Mouse (Mus musculus) midbrain, embryonic 15.5 days (tissue): ENCODE measurements around the gene Prkag1. TPM values are rescaled to one million over a fixed set of nuclear protein-coding genes. Genes with fewer than 3 reads are reported as not detected.
A peak's percentile ranks its signal among the peaks of the same experiment; 100 is the strongest.

Experiments used
- ATAC-seq: fragments of 200-750 bp; cut with Nextera tagmentation; replicated peaks from 2 replicates; pipeline ENCODE4 v1.8.0; 2017; ENCODE audit warnings: moderate TSS enrichment
- H3K27ac ChIP-seq: fragments of 300-500 bp; sonication (generic); 2 replicates; pipeline ENCODE4 v1.5.1; 2015; ENCODE audit warnings: mild to moderate bottlenecking, inconsistent platforms
- H3K27me3 ChIP-seq: fragments of 300-500 bp; sonication (generic); replicated peaks from 2 replicates; pipeline ENCODE4 v1.6.1; 2015; ENCODE audit warnings: inconsistent platforms
- H3K36me3 ChIP-seq: fragments of 300-500 bp; sonication (generic); replicated peaks from 2 replicates; pipeline ENCODE4 v1.6.1; 2015; ENCODE audit warnings: inconsistent platforms
- H3K4me1 ChIP-seq: fragments of 300-500 bp; sonication (generic); 2 replicates; pipeline ENCODE4 v1.6.1; 2015; ENCODE audit warnings: inconsistent platforms
- H3K4me2 ChIP-seq: fragments of 300-500 bp; sonication (generic); 2 replicates; pipeline ENCODE4 v1.6.1; 2015; ENCODE audit warnings: inconsistent platforms, mild to moderate bottlenecking, moderate library complexity
- H3K4me3 ChIP-seq: fragments of 300-500 bp; sonication (generic); 2 replicates; pipeline ENCODE4 v1.5.1; 2015; ENCODE audit warnings: mild to moderate bottlenecking, inconsistent platforms
- H3K9ac ChIP-seq: fragments of 300-500 bp; sonication (generic); 2 replicates; pipeline ENCODE4 v1.6.1; 2015; ENCODE audit warnings: mild to moderate bottlenecking, inconsistent platforms
- H3K9me3 ChIP-seq: fragments of 300-500 bp; sonication (generic); 2 replicates; pipeline ENCODE4 v1.6.1; 2016; ENCODE audit warnings: inconsistent platforms
- WGBS: fragments of 180-500 bp; shearing (Covaris S2); methylation state at CpG from one replicate; pipeline ENCODE4 v1.1.7; 2015; ENCODE audit warnings: mixed read lengths; 5-methylcytosine and 5-hydroxymethylcytosine counted together
- polyA plus RNA-seq: library from polyadenylated mRNA; unstranded; fragments of >200 nt; fragmentation: Nextera tagmentation; extraction: Ambion mirVana; gene quantifications from 2 replicates; pipeline ENCODE4 v1.2.1, GENCODE M21; 2015

The Prkag1 gene
- 72.7 and 84.7 TPM in 2 replicates for polyA plus RNA-seq

GRCm38 (mm10) chr15:98830736-98831683, at the start of gene Prkag1:
Gene Prkag1, minus strand, starts transcription at chr15:98831521.
- H3K9me3 ChIP-seq = no peaks in the 10 kb centered on the region
- H3K9ac ChIP-seq = peak within 1 kb of the TSS; percentile 67
- peak within 1 kb of the TSS; percentile 64 for H3K4me2 ChIP-seq
- under 1% methylated on average over 64 of the region's 66 CpGs for WGBS
- peaks cover 28% of the 10 kb centered on the region for H3K36me3 ChIP-seq
- H3K4me1 ChIP-seq = peaks cover 19% of the 10 kb centered on the region
- peak within 1 kb of the TSS; percentile 55 for H3K4me3 ChIP-seq
- ATAC-seq = peak; percentile 97
- H3K27ac ChIP-seq = peak within 1 kb of the TSS; percentile 82
- H3K27me3 ChIP-seq = no peaks in the 10 kb centered on the region

GRCm38 (mm10) chr15:98877331-98877730, 46.0 kb upstream of the Prkag1 start:
- H3K4me3 ChIP-seq = no peak overlapping the region
- no peak overlapping the region for H3K4me2 ChIP-seq
- no peak overlapping the region for H3K27ac ChIP-seq
- ATAC-seq = no peak
- WGBS = 18% methylated on average over 3 of the region's 3 CpGs
- no peaks in the 10 kb centered on the region for H3K9me3 ChIP-seq
- no peaks in the 10 kb centered on the region for H3K36me3 ChIP-seq
- H3K9ac ChIP-seq = no peak overlapping the region
- no peaks in the 10 kb centered on the region for H3K27me3 ChIP-seq
- peaks cover 34% of the 10 kb centered on the region for H3K4me1 ChIP-seq

GRCm38 (mm10) chr15:98871916-98872888, 40.9 kb upstream of the Prkag1 start:
- 1% methylated on average over 50 of the region's 51 CpGs for WGBS
- peaks cover 47% of the 10 kb centered on the region for H3K4me1 ChIP-seq

GRCm38 (mm10) chr15:98871070-98871915, 40.0 kb upstream of the Prkag1 start, which contains the start of gene Kmt2d:
Gene Kmt2d, minus strand, starts transcription at chr15:98871204.
- H3K27ac ChIP-seq = peak within 1 kb of the TSS; percentile 98
- peak within 1 kb of the TSS; percentile 93 for H3K9ac ChIP-seq
- no peaks in the 10 kb centered on the region for H3K36me3 ChIP-seq
- H3K4me3 ChIP-seq = peak within 1 kb of the TSS; percentile 96
- H3K4me1 ChIP-seq = peaks cover 53% of the 10 kb centered on the region
- under 1% methylated on average over 72 of the region's 94 CpGs for WGBS
- H3K9me3 ChIP-seq = no peaks in the 10 kb centered on the region
- H3K27me3 ChIP-seq = no peaks in the 10 kb centered on the region
- peak within 1 kb of the TSS; percentile 99 for H3K4me2 ChIP-seq
- peak; percentile 58 for ATAC-seq

More at GRCm38 (mm10) chr15:98871916-98872888, 40.9 kb upstream of the Prkag1 start:
- ATAC-seq = peak; percentile 87
- no peaks in the 10 kb centered on the region for H3K9me3 ChIP-seq
- no peaks in the 10 kb centered on the region for H3K27me3 ChIP-seq
- H3K36me3 ChIP-seq = no peaks in the 10 kb centered on the region
- H3K27ac ChIP-seq = peak overlapping the region; percentile 98
- H3K4me2 ChIP-seq = peak overlapping the region; percentile 99
- H3K9ac ChIP-seq = peak overlapping the region; percentile 93
- peak overlapping the region; percentile 96 for H3K4me3 ChIP-seq

- Histone ChIP-seq H3K9me3 (no peaks in the 10 kb centered on the region), H3K4me2 (peak overlapping the region; percentile 99), H3K27me3 (no peaks in the 10 kb centered on the region), H3K9ac (peak overlapping the region; percentile 93), H3K27ac (peak overlapping the region; percentile 98), H3K36me3 (peaks cover 8% of the 10 kb centered on the region; the same call in 1 of the 2 replicates), H3K4me1 (peaks cover 53% of the 10 kb centered on the region), H3K4me3 (peak overlapping the region; percentile 96)
- ATAC-seq = no peak
- WGBS = 0% methylated on average over 16 of the region's 16 CpGs
These were observed 39.1 kb upstream of the Prkag1 start for GRCm38 (mm10) chr15:98870179-98871069.

GRCm38 (mm10) chr15:98869342-98870178, 38.2 kb upstream of the Prkag1 start:
- Histone ChIP-seq H3K4me3 (peak overlapping the region; percentile 96), H3K4me2 (peak overlapping the region; percentile 99), H3K9me3 (no peaks in the 10 kb centered on the region), H3K4me1 (peaks cover 53% of the 10 kb centered on the region), H3K27ac (peak overlapping the region; percentile 49), H3K36me3 (peaks cover 15% of the 10 kb centered on the region), H3K9ac (peak overlapping the region; percentile 93), H3K27me3 (no peaks in the 10 kb centered on the region)
- ATAC-seq = no peak
- WGBS = 10% methylated on average over 8 of the region's 8 CpGs

GRCm38 (mm10) chr15:98868346-98869063, 37.2 kb upstream of the Prkag1 start:
- Histone ChIP-seq H3K4me2 (peak overlapping the region; percentile 99), H3K9ac (peak overlapping the region; percentile 93), H3K4me1 (peaks cover 53% of the 10 kb centered on the region), H3K4me3 (peak overlapping the region; percentile 96), H3K27me3 (no peaks in the 10 kb centered on the region), H3K36me3 (peaks cover 24% of the 10 kb centered on the region), H3K9me3 (no peaks in the 10 kb centered on the region), H3K27ac (no peak overlapping the region)
- WGBS = 26% methylated on average over 11 of the region's 11 CpGs
- ATAC-seq = no peak

GRCm38 (mm10) chr15:98867321-98867720, 36.0 kb upstream of the Prkag1 start:
- Histone ChIP-seq H3K27ac (no peak overlapping the region), H3K9me3 (no peaks in the 10 kb centered on the region), H3K27me3 (no peaks in the 10 kb centered on the region), H3K4me3 (peak overlapping the region; percentile 96), H3K9ac (no peak overlapping the region), H3K4me2 (peak overlapping the region; percentile 99), H3K4me1 (peaks cover 42% of the 10 kb centered on the region), H3K36me3 (peaks cover 35% of the 10 kb centered on the region)
- 67% methylated on average over 6 of the region's 6 CpGs for WGBS
- no peak for ATAC-seq

- Histone ChIP-seq H3K27me3 (no peaks in the 10 kb centered on the region), H3K27ac (no peak overlapping the region), H3K9me3 (no peaks in the 10 kb centered on the region), H3K4me3 (no peak overlapping the region), H3K9ac (no peak overlapping the region), H3K36me3 (peaks cover 44% of the 10 kb centered on the region), H3K4me2 (no peak overlapping the region), H3K4me1 (peaks cover 42% of the 10 kb centered on the region)
- WGBS = 85% methylated on average over 5 of the region's 5 CpGs
- no peak for ATAC-seq
These were observed 35.2 kb upstream of the Prkag1 start for GRCm38 (mm10) chr15:98866501-98866900.
